26 mouse cellular contexts compared by ENCODE assay signal in the genomic region with DNA sequence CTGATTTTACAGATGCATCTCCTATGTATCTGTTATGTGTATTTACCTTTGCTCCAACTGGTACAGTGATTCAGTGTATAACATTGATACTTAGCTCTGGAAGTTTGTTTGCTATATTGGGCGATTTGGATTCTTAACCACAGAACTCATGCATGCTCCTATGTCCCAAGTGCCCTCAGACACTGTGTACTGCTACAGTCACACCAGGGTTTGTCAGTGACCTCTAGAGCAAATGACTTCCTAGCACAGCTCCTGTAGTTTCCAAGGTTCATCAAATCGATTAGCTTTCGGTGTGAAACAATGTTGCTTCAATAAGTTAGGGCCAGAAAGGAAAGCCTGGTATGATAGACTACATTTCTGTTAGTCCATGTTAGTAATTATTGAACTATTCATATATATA.
DNase-seq lines count a peak whose midpoint lies in the region; ATAC-seq and TF ChIP-seq lines count a peak whose summit lies in the region.
"Had no signal": no experiment of that assay in that cellular context is flagged by ENCODE, and none has a peak within 500 bp of the region (broad histone marks: within the 10 kb centered on the region; RNA-seq: fewer than 3 reads in every experiment).

No protein-coding gene starts in this region.

- intact Hi-C loops in heart, postnatal 14 days (cut with DNase I), result loop anchor here (10.0 kb wide), 2 partner anchors 70 to 210 kb away; no protein-coding TSS in a partner anchor

- no peak overlapping the region for H3K4me3 ChIP-seq in heart, embryonic 13.5 days
- no peak overlapping the region for H3K4me3 ChIP-seq in kidney, adult 2 months (ENCODE audit: insufficient read depth, low read depth, low read length)
- H3K4me3 ChIP-seq in liver, adult 2 months (ENCODE audit: insufficient read depth, low read depth, low read length), result no peak overlapping the region; the same call in 1 of the 2 replicates
- H3K4me3 ChIP-seq in liver, postnatal 0 days (ENCODE audit: low read depth, low read length), result no peak overlapping the region
- H3K4me3 ChIP-seq: embryonic facial prominence, embryonic 12.5 days; hindbrain, embryonic 13.5 days; limb, embryonic 13.5 days; liver, embryonic 12.5 days; megakaryocyte, embryonic 14.5 days; midbrain, embryonic 12.5 days; neural tube, embryonic 13.5 days had no signal

- DNase-seq in heart, postnatal 14 days, result no peak
- no peak for DNase-seq in kidney, adult 2 months
- DNase-seq in kidney, postnatal 25 days, result no peak
- peak; percentile 96 for DNase-seq in liver, adult 2 months (ENCODE audit: extremely low read depth, low read depth, low spot score)
- no peak for DNase-seq in liver, postnatal 0 days
- DNase-seq in right cerebral cortex, postnatal 10 days (ENCODE audit: low spot score in 2 of 2), result no peak
- DNase-seq: adrenal gland, adult 8-10 months; B cell, adult 2 months; cerebellum, adult 9-10 months; cerebellum, postnatal 36 days; gastrocnemius, postnatal 36 days; heart, postnatal 4 days; kidney, adult 9 months; lung, adult 18-20 months; lung, postnatal 4 days; thymus, postnatal 4 days had no signal

- H3K4me1 ChIP-seq in heart, embryonic 13.5 days, result peaks cover 37% of the 10 kb centered on the region
- H3K4me1 ChIP-seq in kidney, adult 2 months (ENCODE audit: control insufficient read depth, insufficient read depth, low read length), result peaks cover 38% of the 10 kb centered on the region
- H3K4me1 ChIP-seq in liver, adult 2 months (ENCODE audit: control insufficient read depth, insufficient read depth, low read length), result peaks cover 26% of the 10 kb centered on the region
- H3K4me1 ChIP-seq in liver, postnatal 0 days (ENCODE audit: insufficient read depth), result peaks cover 12% of the 10 kb centered on the region

- H3K9ac ChIP-seq in heart, embryonic 13.5 days, result no peak overlapping the region
- no peak overlapping the region for H3K9ac ChIP-seq in liver, adult 2 months (ENCODE audit: low read depth, low read length)
- no peak overlapping the region for H3K9ac ChIP-seq in liver, postnatal 0 days (replicated peaks)
- H3K9ac ChIP-seq: embryonic facial prominence, embryonic 12.5 days; hindbrain, embryonic 13.5 days; limb, embryonic 13.5 days; liver, embryonic 12.5 days; midbrain, embryonic 12.5 days; neural tube, embryonic 13.5 days had no signal

- H3K27ac ChIP-seq in heart, embryonic 13.5 days (replicated peaks), result peak overlapping the region; percentile 96; the same call in 1 of the 2 replicates
- H3K27ac ChIP-seq in kidney, adult 2 months (ENCODE audit: insufficient read depth, low read depth, low read length), result peak overlapping the region; percentile 27; the same call in 1 of the 2 replicates
- no peak overlapping the region for H3K27ac ChIP-seq in liver, adult 2 months (replicated peaks; ENCODE audit: insufficient read depth, low read depth, low read length)
- no peak overlapping the region for H3K27ac ChIP-seq in liver, postnatal 0 days (ENCODE audit: low read depth)
- H3K27ac ChIP-seq: embryonic facial prominence, embryonic 12.5 days; hindbrain, embryonic 13.5 days; limb, embryonic 13.5 days; liver, embryonic 12.5 days; midbrain, embryonic 12.5 days; neural tube, embryonic 13.5 days had no signal

- peaks cover 22% of the 10 kb centered on the region for H3K79me2 ChIP-seq in liver, adult 2 months (ENCODE audit: control insufficient read depth, insufficient read depth, low read length)

- 68% methylated on average over 3 of the region's 3 CpGs for WGBS in heart, embryonic 13.5 days
- 58% methylated on average over 3 of the region's 3 CpGs for WGBS in kidney, adult 2 months
- WGBS in liver, adult 2 months, result 14% methylated on average over 3 of the region's 3 CpGs
- 79% methylated on average over 3 of the region's 3 CpGs for WGBS in liver, postnatal 0 days (ENCODE audit: insufficient replicate concordance)

- H3K27me3 ChIP-seq in heart, embryonic 13.5 days (replicated peaks), result no peaks in the 10 kb centered on the region
- no peaks in the 10 kb centered on the region for H3K27me3 ChIP-seq in kidney, adult 2 months (replicated peaks; ENCODE audit: control insufficient read depth, insufficient read depth, low read length)
- no peaks in the 10 kb centered on the region for H3K27me3 ChIP-seq in liver, adult 2 months (ENCODE audit: control insufficient read depth, insufficient read depth, low read length)
- no peaks in the 10 kb centered on the region for H3K27me3 ChIP-seq in liver, postnatal 0 days (ENCODE audit: insufficient read depth, low read length)
- H3K27me3 ChIP-seq: embryonic facial prominence, embryonic 12.5 days; hindbrain, embryonic 13.5 days; limb, embryonic 13.5 days; liver, embryonic 12.5 days; megakaryocyte, embryonic 14.5 days; midbrain, embryonic 12.5 days; neural tube, embryonic 13.5 days had no signal

- H3K4me2 ChIP-seq in heart, embryonic 13.5 days, result peak overlapping the region; percentile 65
- no peak overlapping the region for H3K4me2 ChIP-seq in liver, postnatal 0 days (ENCODE audit: low read depth, low read length)
- H3K4me2 ChIP-seq: embryonic facial prominence, embryonic 12.5 days; hindbrain, embryonic 13.5 days; limb, embryonic 13.5 days; liver, embryonic 12.5 days; midbrain, embryonic 12.5 days; neural tube, embryonic 13.5 days had no signal

- no peaks in the 10 kb centered on the region for H3K36me3 ChIP-seq in heart, embryonic 13.5 days
- H3K36me3 ChIP-seq in kidney, adult 2 months (ENCODE audit: control insufficient read depth, insufficient read depth, low read length), result no peaks in the 10 kb centered on the region; the same call in 1 of the 2 replicates
- peaks cover 6% of the 10 kb centered on the region for H3K36me3 ChIP-seq in liver, adult 2 months (ENCODE audit: control insufficient read depth, insufficient read depth, low read length)
- no peaks in the 10 kb centered on the region for H3K36me3 ChIP-seq in liver, postnatal 0 days (replicated peaks; ENCODE audit: insufficient read depth, low read length)
- H3K36me3 ChIP-seq: embryonic facial prominence, embryonic 12.5 days; hindbrain, embryonic 13.5 days; limb, embryonic 13.5 days; liver, embryonic 12.5 days; midbrain, embryonic 12.5 days; neural tube, embryonic 13.5 days had no signal

- TF ChIP-seq CTCF in kidney, adult 2 months (conservative IDR thresholded peaks at IDR 0.05; ENCODE audit: insufficient read depth, insufficient read length, low read depth, low read length), result no peak
- TF ChIP-seq CTCF in liver, adult 2 months (IDR thresholded peaks at IDR 0.05; ENCODE audit: low read depth, low read length), result no peak
- TF ChIP-seq CTCF in liver, postnatal 0 days (IDR thresholded peaks at IDR 0.05; ENCODE audit: low read depth), result no peak

- H3K9me3 ChIP-seq in heart, embryonic 13.5 days, result no peaks in the 10 kb centered on the region
- no peaks in the 10 kb centered on the region for H3K9me3 ChIP-seq in liver, postnatal 0 days (ENCODE audit: low read length)
- H3K9me3 ChIP-seq: embryonic facial prominence, embryonic 12.5 days; hindbrain, embryonic 13.5 days; limb, embryonic 13.5 days; liver, embryonic 12.5 days; megakaryocyte, embryonic 14.5 days; midbrain, embryonic 12.5 days; neural tube, embryonic 13.5 days had no signal

- no peak for TF ChIP-seq EP300 in liver, postnatal 0 days (IDR thresholded peaks at IDR 0.05; ENCODE audit: low read depth)

- ATAC-seq in heart, embryonic 13.5 days (ENCODE audit: extremely low read depth, insufficient number of reproducible peaks, low FRiP score, low TSS enrichment), result no peak
- ATAC-seq in liver, postnatal 0 days, result no peak
- ATAC-seq: activated CD4-positive, CD25-positive, alpha-beta regulatory T cell, adult 4 months; forebrain, embryonic 14.5 days; liver, embryonic 12.5 days had no signal

- TF ChIP-seq POLR2A in kidney, adult 2 months (IDR thresholded peaks at IDR 0.05; ENCODE audit: low read depth, low read length), result no peak
- TF ChIP-seq POLR2A in liver, adult 2 months (IDR thresholded peaks at IDR 0.05; ENCODE audit: extremely low read depth, insufficient read depth, low read length), result no peak

Comparison
In these comparisons a context has a peak if more than half of its experiments do, and no peak if none do; other contexts are left out.
1. H3K27ac ChIP-seq: peak in heart, embryonic 13.5 days (single experiment) and kidney, adult 2 months (single experiment); none in liver, adult 2 months (single experiment) and liver, postnatal 0 days (single experiment).